Mouse (Mus musculus) ES-E14 (cell line): ENCODE measurements around the gene Slc38a7.

Experiments used
- HCFC1 ChIP-seq: IDR thresholded peaks from 2 replicates; pipeline ENCODE4 v1.6.1; 2012; ENCODE audit warnings: low read length, inconsistent platforms, borderline replicate concordance; ENCODE audit not compliant: insufficient read depth
- ZNF384 ChIP-seq: IDR thresholded peaks from 2 replicates; pipeline ENCODE4 v1.6.1; 2012; ENCODE audit warnings: low read depth, low read length, inconsistent platforms

DNA sequence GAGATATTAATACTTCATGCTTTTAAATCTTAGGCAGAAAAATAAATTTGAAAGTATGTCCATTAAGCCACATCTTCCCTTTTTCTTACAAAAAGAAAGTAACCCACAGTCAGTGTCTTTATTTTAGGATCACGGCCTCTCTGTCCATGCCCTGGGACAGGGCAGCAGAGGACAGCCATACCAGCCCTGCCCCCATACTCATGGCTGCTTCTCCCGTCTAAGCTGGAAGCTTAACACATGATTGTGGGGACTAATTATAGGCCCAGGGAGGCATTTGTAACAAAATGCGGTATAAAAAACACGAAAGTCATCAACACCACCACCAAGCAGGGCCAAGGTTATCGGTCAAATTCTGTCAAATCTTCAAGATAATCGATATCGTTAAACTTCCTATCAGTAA lies 21.9 kb upstream of the Slc38a7 start:
- TF ChIP-seq HCFC1 (no peak), ZNF384 (no peak)
